Mouse (Mus musculus): ENCODE results near the gene Rgl2. TPM values are rescaled to one million over a fixed set of nuclear protein-coding genes. Genes with fewer than 3 reads are reported as not detected.
"Not testable (repeated sequence)": the region's sequence is repeated elsewhere in the genome, so short reads cannot be mapped to it uniquely, and the experiment has no call there.

The Rgl2 gene
- polyA plus RNA-seq, 1 experiment from 2014 or later: 25.9 TPM

DNA sequence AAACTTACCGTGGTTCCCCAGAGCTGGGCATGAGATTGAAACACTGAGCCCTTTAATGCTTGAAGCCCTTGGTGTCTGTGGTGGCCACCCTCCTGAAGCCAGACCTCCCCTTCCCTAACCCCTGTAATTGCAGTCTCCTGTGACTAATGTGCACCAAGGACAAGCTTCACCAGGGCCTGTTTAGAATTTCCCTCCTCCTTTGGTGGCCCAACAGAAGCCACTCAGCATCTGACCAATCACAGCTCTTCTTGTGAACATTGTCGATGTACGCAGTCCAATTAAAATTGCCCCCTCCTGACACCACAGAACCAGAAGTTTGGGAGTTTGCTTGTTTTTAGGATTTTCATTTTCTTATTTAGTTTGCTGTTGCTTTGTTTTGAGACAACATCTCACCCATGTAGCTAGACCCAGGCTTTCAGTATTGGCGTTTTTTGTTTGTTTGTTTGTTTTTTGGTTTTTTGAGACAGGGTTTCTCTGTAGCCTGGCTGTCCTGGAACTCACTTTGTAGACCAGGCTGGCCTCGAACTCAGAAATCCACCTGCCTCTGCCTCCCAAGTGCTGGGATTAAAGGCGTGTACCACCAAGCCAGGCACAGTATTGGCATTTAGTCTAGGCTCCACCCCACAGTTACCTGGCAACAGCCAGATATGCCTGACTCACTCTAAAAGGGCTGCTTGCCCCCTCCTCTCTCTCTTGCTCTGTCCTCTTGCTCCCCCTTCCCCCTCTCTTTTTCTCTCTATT, 25.3 kb upstream of the Rgl2 start:
- H3K9ac ChIP-seq (ENCODE audit: low read depth, low read length); H3K4me2 ChIP-seq (ENCODE audit: low read depth, low read length); H3K36me3 ChIP-seq (ENCODE audit: control insufficient read depth, insufficient read depth, low read length); H3K9me3 ChIP-seq (ENCODE audit: control insufficient read depth, low read length); H3K27ac ChIP-seq (ENCODE audit: low read length); H3K27me3 ChIP-seq (replicated peaks; ENCODE audit: control insufficient read depth, insufficient read depth, low read length); ATAC-seq; H3K4me1 ChIP-seq (ENCODE audit: control insufficient read depth, insufficient read depth, low read length); H3K4me3 ChIP-seq (ENCODE audit: low read length): not testable (repeated sequence)
- 67% methylated on average over 6 of the region's 6 CpGs for WGBS

DNA sequence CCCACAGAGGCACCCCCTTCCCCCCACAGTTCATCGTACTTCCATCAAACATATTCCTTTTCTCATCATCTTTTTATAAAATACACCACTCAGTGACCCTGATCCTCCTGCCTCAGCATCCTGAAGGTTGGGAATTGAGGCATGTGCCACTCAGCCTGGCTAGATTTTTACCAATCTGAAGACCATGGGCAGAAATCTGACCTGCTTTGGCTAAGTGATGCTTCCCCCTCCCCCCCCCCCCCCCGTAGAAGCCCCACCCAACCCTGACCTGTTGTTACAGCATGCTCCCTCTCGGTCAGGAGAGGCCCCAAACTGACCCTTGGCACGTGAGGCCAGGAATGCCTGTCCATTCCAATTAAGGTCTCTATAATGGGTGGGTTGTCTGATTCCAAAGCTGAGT, 24.5 kb upstream of the Rgl2 start, which contains the start of gene Platr17:
Platr17 (plus strand) TSS at position 301 of the 400 bp plus-strand sequence.
- H3K4me3 ChIP-seq (ENCODE audit: low read length); H3K4me1 ChIP-seq (ENCODE audit: control insufficient read depth, insufficient read depth, low read length); H3K9me3 ChIP-seq (ENCODE audit: control insufficient read depth, low read length); H3K9ac ChIP-seq (ENCODE audit: low read depth, low read length); H3K4me2 ChIP-seq (ENCODE audit: low read depth, low read length); ATAC-seq; H3K27ac ChIP-seq (ENCODE audit: low read length); H3K36me3 ChIP-seq (ENCODE audit: control insufficient read depth, insufficient read depth, low read length); H3K27me3 ChIP-seq (replicated peaks; ENCODE audit: control insufficient read depth, insufficient read depth, low read length): not testable (repeated sequence)
- WGBS: 33% methylated on average over 4 of the region's 4 CpGs

- Histone ChIP-seq H3K4me2 (ENCODE audit: low read depth, low read length) (peak overlapping the region; percentile 95), H3K36me3 (ENCODE audit: control insufficient read depth, insufficient read depth, low read length) (peaks cover 14% of the 10 kb centered on the region), H3K27me3 (replicated peaks; ENCODE audit: control insufficient read depth, insufficient read depth, low read length) (no peaks in the 10 kb centered on the region), H3K4me1 (ENCODE audit: control insufficient read depth, insufficient read depth, low read length) (peaks cover 9% of the 10 kb centered on the region; the same call in 1 of the 2 replicates), H3K9ac (ENCODE audit: low read depth, low read length) (peak overlapping the region; percentile 99), H3K27ac (ENCODE audit: low read length) (peak overlapping the region; percentile 95), H3K4me3 (ENCODE audit: low read length) (peak overlapping the region; percentile 91), H3K9me3 (ENCODE audit: control insufficient read depth, low read length) (no peaks in the 10 kb centered on the region)
- ATAC-seq: peak; percentile 70
- under 1% methylated on average over 41 of the region's 44 CpGs for WGBS
Observed at GRCm38 (mm10) chr17:33908331-33909076, 20.8 kb upstream of the Rgl2 start.

GRCm38 (mm10) chr17:33909077-33909868, 20.1 kb upstream of the Rgl2 start, which contains the start of gene Daxx:
Daxx (plus strand) TSS chr17:33909414.
- Histone ChIP-seq H3K4me2 (ENCODE audit: low read depth, low read length) (peak within 1 kb of the TSS; percentile 95), H3K36me3 (ENCODE audit: control insufficient read depth, insufficient read depth, low read length) (peaks cover 21% of the 10 kb centered on the region), H3K9ac (ENCODE audit: low read depth, low read length) (peak within 1 kb of the TSS; percentile 99), H3K4me1 (ENCODE audit: control insufficient read depth, insufficient read depth, low read length) (peaks cover 9% of the 10 kb centered on the region; the same call in 1 of the 2 replicates), H3K27me3 (replicated peaks; ENCODE audit: control insufficient read depth, insufficient read depth, low read length) (no peaks in the 10 kb centered on the region), H3K27ac (ENCODE audit: low read length) (peak within 1 kb of the TSS; percentile 96), H3K4me3 (ENCODE audit: low read length) (peak within 1 kb of the TSS; percentile 91), H3K9me3 (ENCODE audit: control insufficient read depth, low read length) (no peaks in the 10 kb centered on the region)
- under 1% methylated on average over 68 of the region's 68 CpGs for WGBS
- peak; percentile 97 for ATAC-seq

DNA sequence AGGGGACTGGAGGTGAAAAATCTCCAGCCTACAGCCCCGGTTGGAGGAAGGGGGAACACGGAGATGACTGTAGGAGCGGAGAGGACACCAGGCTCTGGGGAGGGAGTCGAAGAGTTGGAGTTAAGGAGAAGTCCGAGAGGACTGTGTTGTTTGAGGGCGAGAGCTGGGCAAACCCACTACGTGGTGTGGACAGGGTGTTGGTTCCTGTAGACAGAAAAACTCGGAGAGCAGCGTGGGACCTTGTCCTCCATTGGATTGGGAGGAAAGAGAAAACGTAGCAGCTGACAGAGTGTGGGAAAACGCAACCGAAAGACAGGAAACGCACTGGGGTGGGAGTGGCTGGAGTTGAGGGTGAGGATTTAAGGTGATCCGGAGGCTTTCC, 19.5 kb upstream of the Rgl2 start:
- peak; percentile 8 for ATAC-seq
- Histone ChIP-seq H3K4me3 (ENCODE audit: low read length) (peak overlapping the region; percentile 91), H3K4me1 (ENCODE audit: control insufficient read depth, insufficient read depth, low read length) (peaks cover 10% of the 10 kb centered on the region), H3K27me3 (replicated peaks; ENCODE audit: control insufficient read depth, insufficient read depth, low read length) (no peaks in the 10 kb centered on the region), H3K36me3 (ENCODE audit: control insufficient read depth, insufficient read depth, low read length) (peaks cover 23% of the 10 kb centered on the region), H3K9me3 (ENCODE audit: control insufficient read depth, low read length) (no peaks in the 10 kb centered on the region), H3K27ac (ENCODE audit: low read length) (peak overlapping the region; percentile 96), H3K9ac (ENCODE audit: low read depth, low read length) (peak overlapping the region; percentile 99), H3K4me2 (ENCODE audit: low read depth, low read length) (peak overlapping the region; percentile 65)
- WGBS: under 1% methylated on average over 14 of the region's 14 CpGs

GRCm38 (mm10) chr17:33910346-33911051, 18.8 kb upstream of the Rgl2 start:
- peak overlapping the region; percentile 99 for H3K9ac ChIP-seq (ENCODE audit: low read depth, low read length)

DNA sequence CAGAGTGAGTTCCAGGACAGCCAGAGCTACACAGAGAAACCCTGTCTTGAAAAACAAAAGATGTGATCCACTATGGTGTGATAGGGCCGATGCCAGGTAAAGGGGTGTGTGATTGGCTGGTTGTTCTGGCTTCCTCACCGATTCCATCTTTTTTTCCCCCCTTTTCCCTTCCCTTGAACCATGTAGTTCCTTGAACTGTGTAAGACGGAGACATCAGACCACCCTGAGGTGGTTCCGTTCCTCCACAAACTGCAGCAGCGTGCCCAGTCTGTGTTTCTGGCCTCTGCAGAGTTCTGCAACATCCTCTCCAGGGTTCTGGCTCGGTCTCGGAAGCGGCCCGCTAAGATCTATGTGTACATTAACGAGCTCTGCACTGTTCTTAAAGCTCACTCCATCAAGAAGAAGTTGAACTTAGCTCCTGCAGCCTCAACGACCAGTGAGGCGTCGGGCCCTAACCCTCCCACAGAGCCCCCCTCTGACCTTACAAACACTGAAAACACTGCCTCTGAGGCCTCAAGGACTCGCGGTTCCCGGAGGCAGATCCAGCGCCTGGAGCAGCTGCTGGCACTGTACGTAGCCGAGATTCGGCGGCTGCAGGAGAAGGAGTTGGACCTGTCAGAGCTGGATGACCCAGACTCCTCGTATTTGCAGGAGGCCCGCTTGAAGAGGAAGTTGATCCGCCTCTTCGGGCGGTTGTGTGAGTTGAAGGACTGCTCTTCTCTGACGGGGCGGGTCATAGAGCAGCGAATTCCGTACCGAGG, 18.1 kb upstream of the Rgl2 start:
- peaks cover 23% of the 10 kb centered on the region for H3K36me3 ChIP-seq (ENCODE audit: control insufficient read depth, insufficient read depth, low read length)
- H3K4me3 ChIP-seq (ENCODE audit: low read length): no peak overlapping the region
- no peaks in the 10 kb centered on the region for H3K27me3 ChIP-seq (replicated peaks; ENCODE audit: control insufficient read depth, insufficient read depth, low read length)
- WGBS: 90% methylated on average over 31 of the region's 31 CpGs
- H3K27ac ChIP-seq (ENCODE audit: low read length): no peak overlapping the region
- H3K4me2 ChIP-seq (ENCODE audit: low read depth, low read length): no peak overlapping the region
- H3K4me1 ChIP-seq (ENCODE audit: control insufficient read depth, insufficient read depth, low read length): peaks cover 16% of the 10 kb centered on the region
- H3K9ac ChIP-seq (ENCODE audit: low read depth, low read length): no peak overlapping the region
- H3K9me3 ChIP-seq (ENCODE audit: control insufficient read depth, low read length): no peaks in the 10 kb centered on the region
- no peak for ATAC-seq

More at GRCm38 (mm10) chr17:33910346-33911051, 18.8 kb upstream of the Rgl2 start:
- peaks cover 16% of the 10 kb centered on the region for H3K4me1 ChIP-seq (ENCODE audit: control insufficient read depth, insufficient read depth, low read length)
- peak overlapping the region; percentile 65 for H3K4me2 ChIP-seq (ENCODE audit: low read depth, low read length)
- peaks cover 23% of the 10 kb centered on the region for H3K36me3 ChIP-seq (ENCODE audit: control insufficient read depth, insufficient read depth, low read length)
- WGBS: 45% methylated on average over 11 of the region's 11 CpGs
- no peaks in the 10 kb centered on the region for H3K27me3 ChIP-seq (replicated peaks; ENCODE audit: control insufficient read depth, insufficient read depth, low read length)
- peak overlapping the region; percentile 96 for H3K27ac ChIP-seq (ENCODE audit: low read length)
- no peak for ATAC-seq
- peak overlapping the region; percentile 91 for H3K4me3 ChIP-seq (ENCODE audit: low read length)
- no peaks in the 10 kb centered on the region for H3K9me3 ChIP-seq (ENCODE audit: control insufficient read depth, low read length)

DNA sequence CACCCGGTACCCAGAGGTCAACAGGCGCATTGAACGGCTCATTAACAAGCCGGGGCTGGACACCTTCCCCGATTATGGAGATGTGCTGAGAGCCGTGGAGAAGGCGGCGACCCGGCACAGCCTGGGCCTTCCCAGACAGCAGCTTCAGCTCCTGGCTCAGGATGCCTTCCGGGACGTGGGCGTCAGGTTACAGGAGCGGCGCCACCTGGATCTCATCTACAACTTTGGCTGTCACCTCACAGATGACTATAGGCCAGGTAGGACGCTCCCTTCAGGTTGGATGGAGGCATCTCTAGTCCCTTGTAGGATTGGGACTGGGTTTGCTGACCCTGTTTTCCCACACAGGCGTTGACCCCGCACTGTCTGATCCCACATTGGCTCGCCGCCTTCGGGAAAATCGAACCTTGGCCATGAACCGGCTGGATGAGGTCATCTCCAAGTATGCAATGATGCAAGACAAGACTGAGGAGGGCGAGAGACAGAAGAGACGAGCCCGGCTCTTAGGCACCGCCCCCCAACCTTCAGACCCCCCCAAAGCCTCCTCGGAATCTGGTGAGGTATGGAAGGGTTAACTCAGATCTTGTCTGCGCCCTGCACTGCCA, 17.4 kb upstream of the Rgl2 start:
- H3K36me3 ChIP-seq (ENCODE audit: control insufficient read depth, insufficient read depth, low read length): peaks cover 23% of the 10 kb centered on the region
- no peak overlapping the region for H3K4me2 ChIP-seq (ENCODE audit: low read depth, low read length)
- H3K27ac ChIP-seq (ENCODE audit: low read length): no peak overlapping the region
- no peak overlapping the region for H3K4me3 ChIP-seq (ENCODE audit: low read length)
- H3K4me1 ChIP-seq (ENCODE audit: control insufficient read depth, insufficient read depth, low read length): peaks cover 20% of the 10 kb centered on the region
- ATAC-seq: no peak
- no peak overlapping the region for H3K9ac ChIP-seq (ENCODE audit: low read depth, low read length)
- no peaks in the 10 kb centered on the region for H3K27me3 ChIP-seq (replicated peaks; ENCODE audit: control insufficient read depth, insufficient read depth, low read length)
- H3K9me3 ChIP-seq (ENCODE audit: control insufficient read depth, low read length): no peaks in the 10 kb centered on the region
- WGBS: 90% methylated on average over 28 of the region's 28 CpGs

Data from intestine, embryonic 16.5 days (tissue).